Comparison of ENCODE assay signal across 25 mouse cellular contexts in genomic region chr2:169597971-169598370, GRCm38 (mm10). TPM values are rescaled to one million over a fixed set of nuclear protein-coding genes. Genes with fewer than 3 reads are reported as not detected.
"Had no signal": no experiment of that assay in that cellular context is flagged by ENCODE, and none has a peak within 500 bp of the region (broad histone marks: within the 10 kb centered on the region; RNA-seq: fewer than 3 reads in every experiment).

No protein-coding gene starts in this region.

- H3K9me3 ChIP-seq: midbrain, embryonic 13.5 days; neural tube, embryonic 13.5 days; neural tube, embryonic 15.5 days had no signal

- H3K27ac ChIP-seq: midbrain, embryonic 13.5 days; neural tube, embryonic 13.5 days; neural tube, embryonic 15.5 days had no signal

- H3K36me3 ChIP-seq: midbrain, embryonic 13.5 days; neural tube, embryonic 13.5 days; neural tube, embryonic 15.5 days had no signal

- ATAC-seq: midbrain, embryonic 13.5 days; midbrain, embryonic 16.5 days had no signal

- H3K9ac ChIP-seq: lung, embryonic 14.5 days; midbrain, embryonic 13.5 days; neural tube, embryonic 13.5 days; neural tube, embryonic 15.5 days had no signal

- H3K4me2 ChIP-seq: lung, embryonic 14.5 days; midbrain, embryonic 11.5 days; midbrain, embryonic 13.5 days; neural tube, embryonic 13.5 days; neural tube, embryonic 15.5 days had no signal

- H3K4me3 ChIP-seq: midbrain, embryonic 13.5 days; myocyte; neural tube, embryonic 13.5 days; neural tube, embryonic 15.5 days had no signal

- H3K27me3 ChIP-seq: midbrain, embryonic 13.5 days; neural tube, embryonic 13.5 days; neural tube, embryonic 15.5 days had no signal

- DNase-seq: lung, adult 18-20 months; lung, embryonic 14.5 days; lung, postnatal 10 days; lung, postnatal 4 days; retina, postnatal 1 day; right cerebral cortex, adult 18-20 months; right cerebral cortex, postnatal 25 days; right cerebral cortex, postnatal 4 days; spleen, adult 18-20 months; thymus, adult 18-20 months; thymus, postnatal 14 days; thymus, postnatal 36 days had no signal

RNA-seq across cellular contexts. Expression of gene Gm11011, which starts 10.4 kb away (rescaled TPM):
- polyA plus RNA-seq: liver, embryonic 16.5 days; lung, embryonic 14.5 days; lung, embryonic 16.5 days; midbrain, embryonic 11.5 days; midbrain, embryonic 13.5 days; midbrain, embryonic 16.5 days; myocyte; neural tube, embryonic 11.5 days; neural tube, embryonic 13.5 days; neural tube, embryonic 15.5 days; small intestine, adult 2 months; stomach, embryonic 14.5 days; stomach, embryonic 16.5 days; thymus, postnatal 0 days had no signal

RNA-seq across cellular contexts. Expression of gene Tshz2, which starts 34.8 kb away (rescaled TPM):
- polyA plus RNA-seq: myocyte had no signal
